Mouse (Mus musculus): ENCODE data around the gene Rad23a. TPM values are rescaled to one million over a fixed set of nuclear protein-coding genes. Genes with fewer than 3 reads are reported as not detected.
A peak's percentile ranks its signal among the peaks of the same experiment; 100 is the strongest.

Rad23a gene
- polyA plus RNA-seq, 1 experiment from 2014 or later: 188 TPM

GRCm38 (mm10) chr8:84872309-84872965, 32.0 kb upstream of the Rad23a start:
- Histone ChIP-seq H3K36me3 (ENCODE audit: control insufficient read depth, insufficient read depth, low read length) (peaks cover 14% of the 10 kb centered on the region), H3K4me3 (ENCODE audit: low read depth, low read length) (peak overlapping the region; percentile 55), H3K9ac (ENCODE audit: low read depth, low read length) (peak overlapping the region; percentile 68), H3K4me1 (replicated peaks; ENCODE audit: control insufficient read depth, insufficient read depth, low read length) (peaks cover 29% of the 10 kb centered on the region), H3K9me3 (ENCODE audit: control insufficient read depth, low read length) (no peaks in the 10 kb centered on the region), H3K27me3 (replicated peaks; ENCODE audit: control insufficient read depth, insufficient read depth, low read length) (no peaks in the 10 kb centered on the region), H3K4me2 (peak overlapping the region; percentile 99), H3K27ac (ENCODE audit: low read depth, low read length) (peak overlapping the region; percentile 80)
- DNase-seq (ENCODE audit: low spot score): peak; percentile 53
- WGBS: 3% methylated on average over 54 of the region's 54 CpGs
- peak; percentile 67 for ATAC-seq (replicated peaks; ENCODE audit: low FRiP score)

GRCm38 (mm10) chr8:84871376-84872308, 31.2 kb upstream of the Rad23a start, which contains the start of gene Syce2:
Gene Syce2 (plus strand): TSS chr8:84872111.
- Histone ChIP-seq H3K4me2 (peak within 1 kb of the TSS; percentile 99), H3K4me3 (ENCODE audit: low read depth, low read length) (peak within 1 kb of the TSS; percentile 55), H3K36me3 (ENCODE audit: control insufficient read depth, insufficient read depth, low read length) (peaks cover 17% of the 10 kb centered on the region), H3K9me3 (ENCODE audit: control insufficient read depth, low read length) (no peaks in the 10 kb centered on the region), H3K4me1 (replicated peaks; ENCODE audit: control insufficient read depth, insufficient read depth, low read length) (peaks cover 26% of the 10 kb centered on the region), H3K27ac (ENCODE audit: low read depth, low read length) (peak within 1 kb of the TSS; percentile 80), H3K27me3 (replicated peaks; ENCODE audit: control insufficient read depth, insufficient read depth, low read length) (no peaks in the 10 kb centered on the region), H3K9ac (ENCODE audit: low read depth, low read length) (peak within 1 kb of the TSS; percentile 68)
- ATAC-seq (replicated peaks; ENCODE audit: low FRiP score) (peak; percentile 78), DNase-seq (ENCODE audit: low spot score) (peak; percentile 86)
- 11% methylated on average over 43 of the region's 46 CpGs for WGBS

DNA sequence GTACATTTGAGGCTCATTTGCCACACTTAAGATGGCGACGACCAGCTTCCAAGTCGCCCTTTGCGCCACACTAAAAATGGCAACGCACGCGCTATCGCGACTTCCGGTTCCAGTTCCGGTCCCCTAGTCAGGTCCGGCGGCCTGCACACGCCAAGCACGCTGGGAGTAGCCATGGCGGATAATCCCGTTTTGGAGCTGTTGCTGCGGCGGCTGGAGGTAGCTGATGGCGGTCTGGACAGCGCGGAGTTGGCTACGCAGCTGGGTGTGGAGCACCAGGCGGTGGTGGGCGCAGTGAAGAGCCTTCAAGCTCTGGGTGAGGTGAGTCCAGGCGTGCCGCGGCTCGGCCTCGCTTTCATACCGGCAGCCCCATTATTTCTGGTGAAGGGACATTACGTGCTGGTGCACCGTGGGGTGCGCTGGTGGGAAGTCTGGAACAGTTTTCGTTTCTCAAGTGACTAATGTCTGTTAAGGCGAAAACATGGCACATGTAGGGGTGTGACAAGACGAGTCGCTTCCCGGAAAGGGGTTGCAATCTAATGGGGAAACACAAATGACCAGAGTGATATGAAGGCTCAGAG, 16.5 kb upstream of the Rad23a start, which contains the start of gene Farsa:
Gene Farsa (plus strand): TSS at position 126 of the 578 bp plus-strand sequence.
- Histone ChIP-seq H3K4me1 (replicated peaks; ENCODE audit: control insufficient read depth, insufficient read depth, low read length) (peaks cover 12% of the 10 kb centered on the region), H3K4me2 (peak within 1 kb of the TSS; percentile 91), H3K4me3 (ENCODE audit: low read depth, low read length) (peak within 1 kb of the TSS; percentile 95), H3K27ac (ENCODE audit: low read depth, low read length) (peak within 1 kb of the TSS; percentile 90), H3K9me3 (ENCODE audit: control insufficient read depth, low read length) (no peaks in the 10 kb centered on the region), H3K36me3 (ENCODE audit: control insufficient read depth, insufficient read depth, low read length) (peaks cover 21% of the 10 kb centered on the region), H3K27me3 (replicated peaks; ENCODE audit: control insufficient read depth, insufficient read depth, low read length) (no peaks in the 10 kb centered on the region), H3K9ac (ENCODE audit: low read depth, low read length) (peak within 1 kb of the TSS; percentile 98)
- WGBS: under 1% methylated on average over 39 of the region's 39 CpGs
- DNase-seq (ENCODE audit: low spot score) (peak; percentile 91), ATAC-seq (replicated peaks; ENCODE audit: low FRiP score) (peak; percentile 91)

DNA sequence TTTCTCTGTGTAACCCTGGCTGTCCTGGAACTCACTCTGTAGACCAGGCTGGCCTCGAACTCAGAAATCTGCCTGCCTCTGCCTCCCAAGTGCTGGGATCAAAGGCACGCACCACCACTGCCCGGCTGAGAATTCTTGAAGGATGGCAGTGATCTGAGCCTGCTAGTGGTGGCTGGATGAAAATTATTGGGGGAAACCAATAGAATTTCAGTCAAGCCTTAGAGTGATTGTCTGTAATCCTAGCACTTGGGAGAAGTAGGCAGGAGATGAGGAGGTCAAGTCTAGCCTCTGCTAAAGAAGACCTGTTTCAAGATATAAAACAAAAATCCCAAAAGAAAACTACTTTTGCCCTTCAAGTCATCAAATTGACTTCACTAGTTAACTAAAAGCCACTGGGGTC, 16.0 kb upstream of the Rad23a start:
- no peak overlapping the region; the same call in 1 of the 2 replicates for H3K4me2 ChIP-seq
- WGBS: 83% methylated on average over 3 of the region's 3 CpGs
- peaks cover 17% of the 10 kb centered on the region for H3K36me3 ChIP-seq (ENCODE audit: control insufficient read depth, insufficient read depth, low read length)
- peaks cover 12% of the 10 kb centered on the region for H3K4me1 ChIP-seq (replicated peaks; ENCODE audit: control insufficient read depth, insufficient read depth, low read length)
- no peak overlapping the region for H3K27ac ChIP-seq (ENCODE audit: low read depth, low read length)
- H3K9ac ChIP-seq (ENCODE audit: low read depth, low read length): no peak overlapping the region
- H3K27me3 ChIP-seq (replicated peaks; ENCODE audit: control insufficient read depth, insufficient read depth, low read length): no peaks in the 10 kb centered on the region
- ATAC-seq (replicated peaks; ENCODE audit: low FRiP score) (peak; percentile 29), DNase-seq (ENCODE audit: low spot score) (no peak)
- peak overlapping the region; percentile 95 for H3K4me3 ChIP-seq (ENCODE audit: low read depth, low read length)
- no peaks in the 10 kb centered on the region for H3K9me3 ChIP-seq (ENCODE audit: control insufficient read depth, low read length)

- no peak for DNase-seq (ENCODE audit: low spot score)
- Histone ChIP-seq H3K27ac (ENCODE audit: low read depth, low read length) (peak overlapping the region; percentile 94), H3K4me2 (peak overlapping the region; percentile 95), H3K4me1 (replicated peaks; ENCODE audit: control insufficient read depth, insufficient read depth, low read length) (peaks cover 27% of the 10 kb centered on the region), H3K9ac (ENCODE audit: low read depth, low read length) (peak overlapping the region; percentile 87), H3K27me3 (replicated peaks; ENCODE audit: control insufficient read depth, insufficient read depth, low read length) (no peaks in the 10 kb centered on the region), H3K36me3 (ENCODE audit: control insufficient read depth, insufficient read depth, low read length) (peaks cover 30% of the 10 kb centered on the region), H3K9me3 (ENCODE audit: control insufficient read depth, low read length) (no peaks in the 10 kb centered on the region), H3K4me3 (ENCODE audit: low read depth, low read length) (peak overlapping the region; percentile 97)
- 22% methylated on average over 6 of the region's 6 CpGs for WGBS
- ATAC-seq (replicated peaks; ENCODE audit: low FRiP score): no peak
These were observed 7.4 kb upstream of the Rad23a start for GRCm38 (mm10) chr8:84847684-84848435.

DNA sequence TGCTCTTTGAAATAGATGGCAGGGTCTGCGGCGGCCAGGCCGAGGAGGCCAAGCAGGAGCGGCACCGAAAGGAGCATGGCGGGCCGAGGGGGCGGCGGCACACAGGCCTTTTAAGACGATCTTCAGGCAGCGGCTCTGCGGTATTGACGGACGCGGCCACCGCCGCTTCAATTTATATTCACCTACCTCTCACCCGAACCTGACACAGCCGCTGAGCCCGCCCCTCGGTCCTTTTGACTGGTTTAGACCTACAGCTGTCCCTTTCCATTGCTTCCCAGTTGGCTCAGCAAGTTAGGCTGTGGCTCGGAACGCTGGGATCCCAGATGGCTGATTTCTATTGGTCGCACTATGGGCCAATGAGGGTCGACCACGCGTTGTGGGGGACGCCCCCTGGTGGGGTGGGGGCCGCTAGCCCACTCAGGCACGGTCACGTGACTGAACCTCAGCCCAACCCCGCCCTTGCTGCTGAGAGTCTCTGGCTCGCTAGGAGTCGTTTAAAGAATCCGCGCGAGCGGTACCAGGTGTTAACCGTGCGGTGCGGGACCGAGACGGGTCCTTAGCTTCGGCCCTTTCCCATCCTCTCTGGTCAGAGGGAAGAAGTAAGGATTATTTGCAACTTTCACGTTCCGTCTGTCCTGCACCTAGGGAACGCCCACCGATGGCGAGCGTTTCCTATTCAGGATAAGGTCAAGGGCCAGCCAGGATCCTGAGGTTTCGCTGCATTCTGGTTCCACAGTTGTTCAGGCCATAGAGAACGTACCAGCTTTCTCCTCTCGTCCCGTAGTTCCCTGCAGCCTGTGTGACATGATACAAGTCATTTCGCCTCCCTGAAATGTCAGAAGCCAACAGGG, 6.5 kb upstream of the Rad23a start, which contains the start of gene Calr:
Gene Calr (minus strand): TSS at position 213 of the 851 bp plus-strand sequence.
- Histone ChIP-seq H3K27me3 (replicated peaks; ENCODE audit: control insufficient read depth, insufficient read depth, low read length) (no peaks in the 10 kb centered on the region), H3K4me2 (peak within 1 kb of the TSS; percentile 95), H3K36me3 (ENCODE audit: control insufficient read depth, insufficient read depth, low read length) (peaks cover 38% of the 10 kb centered on the region), H3K9me3 (ENCODE audit: control insufficient read depth, low read length) (no peaks in the 10 kb centered on the region), H3K4me1 (replicated peaks; ENCODE audit: control insufficient read depth, insufficient read depth, low read length) (peaks cover 29% of the 10 kb centered on the region), H3K9ac (ENCODE audit: low read depth, low read length) (peak within 1 kb of the TSS; percentile 98), H3K27ac (ENCODE audit: low read depth, low read length) (peak within 1 kb of the TSS; percentile 94), H3K4me3 (ENCODE audit: low read depth, low read length) (peak within 1 kb of the TSS; percentile 97)
- WGBS: under 1% methylated on average over 55 of the region's 55 CpGs
- ATAC-seq (replicated peaks; ENCODE audit: low FRiP score) (peak; percentile 98), DNase-seq (ENCODE audit: low spot score) (peak; percentile 100)

DNA sequence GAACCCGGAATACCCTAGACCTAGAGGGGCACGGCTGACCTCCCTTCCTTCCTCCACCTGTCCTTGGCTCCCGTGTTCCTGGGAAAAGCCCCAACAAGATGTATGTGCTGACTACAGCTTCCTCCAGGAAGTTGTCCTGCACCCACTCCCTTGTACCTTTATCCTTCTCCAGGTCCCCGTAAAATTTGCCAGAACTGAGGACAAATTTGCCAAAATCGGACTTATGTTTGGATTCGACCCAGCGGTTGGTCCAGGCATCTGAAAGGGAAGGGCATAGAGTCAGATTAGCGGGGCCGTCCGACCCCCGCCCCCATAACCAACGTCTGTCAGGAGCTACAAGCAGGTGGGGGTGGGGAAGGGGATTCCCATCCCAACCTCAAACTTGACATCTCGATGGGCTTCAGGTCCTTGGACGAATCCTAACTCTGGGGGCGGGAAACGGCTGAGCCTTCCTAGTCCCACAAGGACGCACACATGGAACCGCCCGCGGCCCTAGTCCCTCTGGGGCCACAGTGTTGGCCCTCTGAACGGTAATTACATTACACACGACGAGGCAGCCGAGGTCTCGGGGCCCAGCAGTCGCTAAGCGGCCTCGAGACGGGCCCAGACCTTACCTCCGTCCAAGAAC, 5.7 kb upstream of the Rad23a start:
- H3K4me1 ChIP-seq (replicated peaks; ENCODE audit: control insufficient read depth, insufficient read depth, low read length): peaks cover 33% of the 10 kb centered on the region
- DNase-seq (ENCODE audit: low spot score): no peak

More for the DNA sequence above, 5.7 kb upstream of the Rad23a start:
- Histone ChIP-seq H3K36me3 (ENCODE audit: control insufficient read depth, insufficient read depth, low read length) (peaks cover 46% of the 10 kb centered on the region), H3K4me2 (peak overlapping the region; percentile 95), H3K27ac (ENCODE audit: low read depth, low read length) (peak overlapping the region; percentile 84), H3K9me3 (ENCODE audit: control insufficient read depth, low read length) (no peaks in the 10 kb centered on the region), H3K4me3 (ENCODE audit: low read depth, low read length) (peak overlapping the region; percentile 97), H3K27me3 (replicated peaks; ENCODE audit: control insufficient read depth, insufficient read depth, low read length) (no peaks in the 10 kb centered on the region), H3K9ac (ENCODE audit: low read depth, low read length) (peak overlapping the region; percentile 98)
- peak; percentile 21 for ATAC-seq (replicated peaks; ENCODE audit: low FRiP score)
- 1% methylated on average over 30 of the region's 30 CpGs for WGBS

Measured in liver, embryonic 11.5 days (tissue).